Mouse (Mus musculus) embryonic facial prominence, embryonic 10.5 days (tissue): Measurements from ENCODE around the gene Dcst2. TPM values are rescaled to one million over a fixed set of nuclear protein-coding genes. Genes with fewer than 3 reads are reported as not detected.

Experiments used
- DNase-seq: peaks from one replicate; pipeline ENCODE4 v3.0.0-alpha.2; 2017; ENCODE audit warnings: low spot score
- H3K27ac ChIP-seq: fragments of 300-500 bp; sonication (generic); replicated peaks from 2 replicates; pipeline ENCODE4 v1.5.1; 2016; ENCODE audit warnings: mild to moderate bottlenecking
- H3K27me3 ChIP-seq: fragments of 300-500 bp; sonication (generic); replicated peaks from 2 replicates; pipeline ENCODE4 v1.6.1; 2016; ENCODE audit warnings: low read depth, mild to moderate bottlenecking; ENCODE audit not compliant: poor library complexity, severe bottlenecking
- H3K36me3 ChIP-seq: fragments of 300-500 bp; sonication (generic); replicated peaks from 2 replicates; pipeline ENCODE4 v1.6.1; 2016; ENCODE audit warnings: mild to moderate bottlenecking, moderate library complexity
- H3K4me1 ChIP-seq: fragments of 300-500 bp; sonication (generic); 2 replicates; pipeline ENCODE4 v1.6.1; 2016
- H3K4me3 ChIP-seq: fragments of 300-500 bp; sonication (generic); 2 replicates; pipeline ENCODE4 v1.5.1; 2016; ENCODE audit warnings: mild to moderate bottlenecking, moderate library complexity
- H3K9me3 ChIP-seq: fragments of 300-500 bp; sonication (generic); 2 replicates; pipeline ENCODE4 v1.6.1; 2016; ENCODE audit warnings: mild to moderate bottlenecking
- WGBS: fragments of 180-500 bp; shearing (Covaris S2); methylation state at CpG from one replicate; pipeline ENCODE4 v1.1.7; 2016; 5-methylcytosine and 5-hydroxymethylcytosine counted together
- polyA plus RNA-seq: library from polyadenylated mRNA; unstranded; fragments of >200 nt; fragmentation: Nextera tagmentation; extraction: Ambion mirVana; gene quantifications from 2 replicates; pipeline ENCODE4 v1.2.1, GENCODE M21; 2016

Dcst2 gene
- polyA plus RNA-seq, 1 experiment from 2014 or later, result 0.09 TPM

- peak overlapping the region; percentile 98 for H3K27ac ChIP-seq
- H3K9me3 ChIP-seq, result no peaks in the 10 kb centered on the region
- peaks cover 87% of the 10 kb centered on the region for H3K4me1 ChIP-seq
- peak overlapping the region; percentile 95 for H3K4me3 ChIP-seq
- DNase-seq, result no peak
- WGBS, result 14% methylated on average over 6 of the region's 6 CpGs
- 0 out of 2 replicates have a peak, but pooled peaks cover 6% of the 10 kb centered on the region for H3K27me3 ChIP-seq
- peaks cover 40% of the 10 kb centered on the region for H3K36me3 ChIP-seq
These were observed 25.2 kb upstream of the Dcst2 start for GRCm38 (mm10) chr3:89336529-89336928.

- DNase-seq, result no peak
- Histone ChIP-seq H3K36me3 (peaks cover 46% of the 10 kb centered on the region), H3K4me3 (peak overlapping the region; percentile 95), H3K9me3 (no peaks in the 10 kb centered on the region), H3K27me3 (0 out of 2 replicates have a peak, but pooled peaks cover 6% of the 10 kb centered on the region), H3K27ac (peak overlapping the region; percentile 98), H3K4me1 (peaks cover 80% of the 10 kb centered on the region)
- WGBS, result 1% methylated on average over 21 of the region's 21 CpGs
These were observed 24.6 kb upstream of the Dcst2 start for GRCm38 (mm10) chr3:89337062-89337720.

GRCm38 (mm10) chr3:89337721-89338578, 23.8 kb upstream of the Dcst2 start, which contains the start of gene Efna4:
Gene Efna4 (minus strand): TSS chr3:89338028.
- Histone ChIP-seq H3K27ac (peak within 1 kb of the TSS; percentile 98), H3K36me3 (peaks cover 46% of the 10 kb centered on the region), H3K4me3 (peak within 1 kb of the TSS; percentile 95), H3K9me3 (no peaks in the 10 kb centered on the region), H3K27me3 (0 out of 2 replicates have a peak, but pooled peaks cover 5% of the 10 kb centered on the region), H3K4me1 (peaks cover 73% of the 10 kb centered on the region)
- WGBS, result under 1% methylated on average over 44 of the region's 44 CpGs
- DNase-seq, result peak; percentile 90

GRCm38 (mm10) chr3:89339416-89339815, 22.4 kb upstream of the Dcst2 start:
- peak overlapping the region; percentile 98; the same call in 1 of the 2 replicates for H3K27ac ChIP-seq
- peaks cover 46% of the 10 kb centered on the region for H3K36me3 ChIP-seq
- H3K27me3 ChIP-seq, result no peaks in the 10 kb centered on the region
- H3K4me1 ChIP-seq, result peaks cover 59% of the 10 kb centered on the region
- WGBS, result 24% methylated on average over 8 of the region's 8 CpGs
- H3K9me3 ChIP-seq, result no peaks in the 10 kb centered on the region
- peak; percentile 87 for DNase-seq
- peak overlapping the region; percentile 95 for H3K4me3 ChIP-seq

DNA sequence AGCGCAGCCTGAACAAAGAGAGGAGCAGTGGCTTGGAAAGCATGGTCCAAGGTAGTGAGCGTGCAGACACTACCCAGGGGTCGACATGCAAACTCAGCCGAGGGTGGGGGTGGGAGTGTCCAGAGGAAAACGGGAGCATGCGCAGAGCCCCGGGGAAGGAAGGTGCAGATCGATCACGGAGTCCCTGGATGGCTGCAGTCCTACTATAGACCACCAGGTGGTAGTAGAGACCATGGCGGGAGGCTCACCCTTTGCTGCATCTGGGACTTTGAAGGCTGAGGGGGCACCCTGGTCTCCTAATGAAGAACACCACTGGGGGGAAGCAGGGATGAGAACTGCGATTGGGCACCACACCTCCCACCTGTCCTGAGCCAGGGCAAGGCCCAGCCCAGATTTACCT, 21.3 kb upstream of the Dcst2 start:
- under 1% methylated on average over 11 of the region's 11 CpGs for whole genome bisulfite sequencing
- peaks cover 45% of the 10 kb centered on the region for H3K36me3 ChIP-seq
- H3K27me3 ChIP-seq, result 0 out of 2 replicates have a peak, but pooled peaks cover 3% of the 10 kb centered on the region
- peak overlapping the region; percentile 98 for H3K27ac ChIP-seq
- DNase-seq, result peak; percentile 91
- no peaks in the 10 kb centered on the region for H3K9me3 ChIP-seq
- peak overlapping the region; percentile 95 for H3K4me3 ChIP-seq
- peaks cover 50% of the 10 kb centered on the region for H3K4me1 ChIP-seq

- no peaks in the 10 kb centered on the region for H3K9me3 ChIP-seq
- H3K27ac ChIP-seq, result no peak overlapping the region
- H3K36me3 ChIP-seq, result peaks cover 50% of the 10 kb centered on the region
- H3K4me3 ChIP-seq, result no peak overlapping the region
- no peak for DNase-seq
- WGBS, result 92% methylated on average over 4 of the region's 4 CpGs
- H3K27me3 ChIP-seq, result peaks cover 6% of the 10 kb centered on the region
- peaks cover 37% of the 10 kb centered on the region for H3K4me1 ChIP-seq
These were observed 20.0 kb upstream of the Dcst2 start for GRCm38 (mm10) chr3:89341794-89342193.

DNA sequence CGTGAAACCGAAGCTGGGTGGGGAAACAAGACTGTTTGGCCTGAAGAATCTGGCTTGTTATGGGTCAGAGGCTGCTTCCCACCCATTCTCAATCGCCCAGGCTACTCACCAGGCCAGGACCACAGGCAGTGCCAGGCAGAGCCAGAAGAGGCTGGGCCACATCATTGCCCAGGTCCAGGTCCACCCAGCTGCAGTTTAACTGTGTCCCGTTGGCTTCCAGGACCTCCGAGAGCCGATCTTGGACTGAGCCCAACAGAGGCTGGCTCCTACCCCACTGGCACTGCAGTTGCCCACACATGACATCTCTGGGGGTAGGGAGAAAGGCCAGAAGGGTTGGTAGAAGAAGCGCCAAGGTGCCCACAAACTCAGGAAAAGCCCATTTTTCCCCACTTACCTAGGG, 18.5 kb upstream of the Dcst2 start:
- WGBS, result 85% methylated on average over 7 of the region's 7 CpGs
- H3K9me3 ChIP-seq, result no peaks in the 10 kb centered on the region
- peaks cover 21% of the 10 kb centered on the region for H3K27me3 ChIP-seq
- H3K4me3 ChIP-seq, result no peak overlapping the region
- peaks cover 56% of the 10 kb centered on the region for H3K36me3 ChIP-seq
- H3K4me1 ChIP-seq, result peaks cover 36% of the 10 kb centered on the region
- DNase-seq, result no peak
- H3K27ac ChIP-seq, result no peak overlapping the region

GRCm38 (mm10) chr3:89346815-89347540, 14.8 kb upstream of the Dcst2 start:
- WGBS, result 78% methylated on average over 10 of the region's 10 CpGs
- Histone ChIP-seq H3K36me3 (peaks cover 50% of the 10 kb centered on the region), H3K27ac (no peak overlapping the region), H3K9me3 (no peaks in the 10 kb centered on the region), H3K27me3 (peaks cover 56% of the 10 kb centered on the region), H3K4me1 (peaks cover 38% of the 10 kb centered on the region), H3K4me3 (no peak overlapping the region)
- no peak for DNase-seq

DNA sequence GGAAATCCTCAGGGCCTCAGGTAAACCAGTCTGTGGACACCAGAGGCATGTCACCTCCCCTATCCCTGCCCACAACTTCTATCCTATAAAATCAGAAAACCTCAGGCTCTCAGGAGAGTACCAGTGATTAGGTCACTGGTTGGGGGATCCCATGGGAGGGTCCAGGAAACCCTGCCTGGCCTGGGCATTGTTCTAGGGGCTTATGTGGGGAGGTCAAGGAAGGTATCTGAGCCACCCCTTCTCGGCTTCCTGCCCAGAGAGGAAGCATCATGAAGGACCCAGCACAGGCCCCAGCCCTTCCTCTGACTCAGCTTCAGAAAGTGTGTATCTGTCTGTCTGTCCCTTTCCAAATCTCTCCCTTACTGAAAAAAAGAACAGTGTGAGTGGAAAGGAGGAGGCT, 13.9 kb upstream of the Dcst2 start:
- Histone ChIP-seq H3K9me3 (no peaks in the 10 kb centered on the region), H3K36me3 (peaks cover 41% of the 10 kb centered on the region), H3K4me3 (no peak overlapping the region), H3K27me3 (peaks cover 64% of the 10 kb centered on the region), H3K4me1 (peaks cover 46% of the 10 kb centered on the region), H3K27ac (no peak overlapping the region; the same call in 1 of the 2 replicates)
- DNase-seq, result no peak
- WGBS, result 47% methylated on average over 1 of the region's 1 CpGs

GRCm38 (mm10) chr3:89348911-89349868, 12.6 kb upstream of the Dcst2 start:
- DNase-seq, result peak; percentile 46
- Histone ChIP-seq H3K27me3 (peaks cover 77% of the 10 kb centered on the region), H3K36me3 (peaks cover 28% of the 10 kb centered on the region), H3K4me1 (peaks cover 46% of the 10 kb centered on the region), H3K9me3 (no peaks in the 10 kb centered on the region), H3K4me3 (peak overlapping the region; percentile 77), H3K27ac (peak overlapping the region; percentile 77)
- WGBS, result under 1% methylated on average over 38 of the region's 38 CpGs

DNA sequence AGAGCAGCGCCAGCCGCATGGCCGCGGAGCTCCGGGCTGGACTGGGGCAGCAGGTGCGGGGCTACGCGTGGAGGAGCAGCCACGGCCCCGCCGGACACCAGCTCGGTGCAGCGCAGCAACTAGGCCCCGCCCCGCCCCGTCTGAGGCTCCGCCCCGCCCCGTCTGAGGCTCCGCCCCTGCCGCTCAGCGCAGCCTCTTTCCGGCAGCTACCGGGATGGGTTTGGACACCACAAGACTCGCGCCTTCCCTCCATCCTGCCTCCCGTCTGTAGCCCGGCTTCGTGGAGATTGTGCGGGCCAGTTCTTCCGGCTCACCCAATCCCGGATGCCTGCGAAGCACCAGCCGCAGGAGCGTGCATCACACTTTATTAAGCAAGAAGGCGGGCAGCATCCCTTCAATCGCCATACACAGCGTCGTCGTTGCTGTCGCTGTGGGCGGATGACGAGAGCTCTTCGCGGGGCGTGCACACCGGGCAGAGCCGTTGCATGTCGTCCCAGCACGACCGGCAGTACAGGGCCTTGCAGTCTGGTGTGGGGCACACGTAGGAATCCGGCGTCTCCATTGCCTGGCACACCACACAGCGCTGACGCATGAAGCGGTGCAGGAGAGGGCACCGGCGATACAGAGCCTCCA, 11.8 kb upstream of the Dcst2 start, which contains the start of gene Adam15:
TSS of gene Adam15 (minus strand) at position 128 of the 633 bp plus-strand sequence.
- H3K27ac ChIP-seq, result peak within 1 kb of the TSS; percentile 77
- H3K27me3 ChIP-seq, result peaks cover 77% of the 10 kb centered on the region
- WGBS, result 1% methylated on average over 59 of the region's 59 CpGs
- peaks cover 21% of the 10 kb centered on the region for H3K36me3 ChIP-seq
- peak; percentile 92 for DNase-seq
- no peaks in the 10 kb centered on the region for H3K9me3 ChIP-seq
- peaks cover 48% of the 10 kb centered on the region for H3K4me1 ChIP-seq
- peak within 1 kb of the TSS; percentile 77 for H3K4me3 ChIP-seq
